Mouse (Mus musculus): ENCODE data around the gene Zfp990. TPM values are rescaled to one million over a fixed set of nuclear protein-coding genes. Genes with fewer than 3 reads are reported as not detected.
"Not testable (repeated sequence)": the region's sequence is repeated elsewhere in the genome, so short reads cannot be mapped to it uniquely, and the experiment has no call there.

Gene Zfp990
- total RNA-seq (2014; fragmentation: Nextera tagmentation) (not detected in 2 replicates), total RNA-seq (2017) (0.11 and 0.70 TPM in 2 replicates)

- ATAC-seq (replicated peaks; ENCODE audit: low FRiP score, low TSS enrichment, poor library complexity, severe bottlenecking) = not testable (repeated sequence)
Measured at GRCm38 (mm10) chr4:145510459-145510858, at the start of gene Zfp990. Zfp990 (plus strand) TSS chr4:145510759.

GRCm38 (mm10) chr4:145463553-145464253 is 46.9 kb upstream of the Zfp990 start:
- ATAC-seq (replicated peaks; ENCODE audit: low FRiP score, low TSS enrichment, poor library complexity, severe bottlenecking) = 0 out of 2 replicates have a peak, but pooled peaks have one; percentile 47

- ATAC-seq (replicated peaks; ENCODE audit: low FRiP score, low TSS enrichment, poor library complexity, severe bottlenecking) = 0 out of 2 replicates have a peak, but pooled peaks have one; percentile 37
Measured at GRCm38 (mm10) chr4:145478128-145478527, 32.4 kb upstream of the Zfp990 start.

GRCm38 (mm10) chr4:145480699-145481098 is 29.9 kb upstream of the Zfp990 start:
- not testable (repeated sequence) for ATAC-seq (replicated peaks; ENCODE audit: low FRiP score, low TSS enrichment, poor library complexity, severe bottlenecking)

GRCm38 (mm10) chr4:145489396-145489795 is 21.2 kb upstream of the Zfp990 start:
- no peak for ATAC-seq (replicated peaks; ENCODE audit: low FRiP score, low TSS enrichment, poor library complexity, severe bottlenecking)

GRCm38 (mm10) chr4:145492132-145492531 is 18.4 kb upstream of the Zfp990 start:
- ATAC-seq (replicated peaks; ENCODE audit: low FRiP score, low TSS enrichment, poor library complexity, severe bottlenecking) = no peak

GRCm38 (mm10) chr4:145493316-145493715 is 17.2 kb upstream of the Zfp990 start:
- ATAC-seq (replicated peaks; ENCODE audit: low FRiP score, low TSS enrichment, poor library complexity, severe bottlenecking) = not testable (repeated sequence)

GRCm38 (mm10) chr4:145514637-145515036 is 4.1 kb downstream of the Zfp990 start:
- ATAC-seq (replicated peaks; ENCODE audit: low FRiP score, low TSS enrichment, poor library complexity, severe bottlenecking) = not testable (repeated sequence)

DNA sequence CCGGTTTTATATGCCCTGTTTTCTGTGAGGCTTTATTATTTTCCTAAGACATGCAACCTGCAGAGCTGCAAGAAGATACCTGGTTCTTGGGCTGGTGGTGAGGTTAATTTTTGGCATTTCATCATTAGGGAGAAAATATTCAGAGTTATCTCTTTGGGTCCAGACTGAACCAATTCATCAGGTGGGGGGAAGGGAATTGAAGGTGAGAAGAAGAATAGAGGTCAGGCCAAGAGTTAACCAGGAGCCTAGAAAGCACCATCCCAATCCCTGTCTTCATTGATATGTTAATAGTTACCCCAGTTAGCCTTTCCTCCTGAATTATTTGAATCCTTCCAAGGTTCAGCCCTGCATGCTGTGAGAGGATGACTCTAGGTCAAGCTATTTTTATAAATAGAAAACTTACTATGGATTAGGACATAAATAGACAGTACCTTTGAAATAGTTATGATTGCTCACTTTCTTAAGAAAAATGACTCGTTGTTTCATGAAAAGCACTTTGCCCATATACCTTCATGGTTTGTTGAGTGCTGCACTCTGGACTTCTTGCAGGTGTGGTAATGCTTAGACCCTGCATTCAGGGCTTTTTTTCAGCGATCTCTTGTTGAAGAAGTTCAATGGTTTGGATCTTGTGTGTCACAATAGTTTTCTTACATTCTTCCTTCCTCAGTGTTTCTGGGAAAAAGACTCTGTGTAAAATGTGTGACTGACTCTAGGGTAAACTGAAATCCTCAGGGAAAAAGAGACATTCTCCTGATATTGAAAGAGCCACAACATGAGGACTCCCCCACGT is 5.4 kb downstream of the Zfp990 start:
- not testable (repeated sequence) for ATAC-seq (replicated peaks; ENCODE audit: low FRiP score, low TSS enrichment, poor library complexity, severe bottlenecking)

GRCm38 (mm10) chr4:145517391-145517790 is 6.8 kb downstream of the Zfp990 start:
- not testable (repeated sequence) for ATAC-seq (replicated peaks; ENCODE audit: low FRiP score, low TSS enrichment, poor library complexity, severe bottlenecking)

GRCm38 (mm10) chr4:145543861-145544260 is 33.3 kb downstream of the Zfp990 start:
- not testable (repeated sequence) for ATAC-seq (replicated peaks; ENCODE audit: low FRiP score, low TSS enrichment, poor library complexity, severe bottlenecking)

- ATAC-seq (replicated peaks; ENCODE audit: low FRiP score, low TSS enrichment, poor library complexity, severe bottlenecking) = not testable (repeated sequence)
Measured at GRCm38 (mm10) chr4:145545106-145545505, 34.5 kb downstream of the Zfp990 start.

DNA sequence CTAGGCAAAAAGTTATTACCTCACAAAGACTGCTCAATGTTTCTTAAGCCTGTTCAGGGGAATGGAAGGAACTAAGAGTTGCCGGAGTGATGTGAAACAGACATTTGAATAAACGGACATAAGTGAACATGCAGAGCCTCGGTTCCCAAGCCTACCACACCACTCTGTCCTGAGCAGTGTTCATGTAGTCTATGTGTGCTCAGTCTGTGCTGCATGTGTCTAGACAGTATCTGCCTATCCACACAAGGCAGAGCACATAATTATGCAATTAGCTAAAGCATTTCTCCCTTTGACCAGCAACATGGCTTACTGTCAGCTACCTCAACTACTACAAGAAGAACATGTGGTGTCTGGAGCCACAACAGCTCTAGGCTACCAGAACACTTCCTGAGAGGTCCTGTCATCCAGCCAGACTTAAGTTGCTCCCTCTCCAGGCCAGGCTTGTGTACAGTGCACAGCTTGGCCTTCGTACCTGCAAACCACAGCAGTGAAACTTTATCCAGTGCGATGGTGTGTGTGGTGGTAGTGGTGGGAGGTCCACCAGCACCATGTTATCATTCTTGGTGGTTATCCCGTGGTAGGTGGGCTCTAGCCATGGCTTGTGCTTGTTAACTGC is 35.3 kb downstream of the Zfp990 start:
- ATAC-seq (replicated peaks; ENCODE audit: low FRiP score, low TSS enrichment, poor library complexity, severe bottlenecking) = peak; percentile 59

GRCm38 (mm10) chr4:145546477-145546876 is 35.9 kb downstream of the Zfp990 start:
- not testable (repeated sequence) for ATAC-seq (replicated peaks; ENCODE audit: low FRiP score, low TSS enrichment, poor library complexity, severe bottlenecking)

- ATAC-seq (replicated peaks; ENCODE audit: low FRiP score, low TSS enrichment, poor library complexity, severe bottlenecking) = no peak
Measured at GRCm38 (mm10) chr4:145556680-145557079, 46.1 kb downstream of the Zfp990 start.

- ATAC-seq (replicated peaks; ENCODE audit: low FRiP score, low TSS enrichment, poor library complexity, severe bottlenecking) = peak; percentile 30; the same call in 1 of the 2 replicates
Measured at GRCm38 (mm10) chr4:145559505-145560099, 49.0 kb downstream of the Zfp990 start.

- ATAC-seq (replicated peaks; ENCODE audit: low FRiP score, low TSS enrichment, poor library complexity, severe bottlenecking) = peak; percentile 79; the same call in 1 of the 2 replicates
Measured at GRCm38 (mm10) chr4:145564111-145564821, 53.7 kb downstream of the Zfp990 start.

DNA sequence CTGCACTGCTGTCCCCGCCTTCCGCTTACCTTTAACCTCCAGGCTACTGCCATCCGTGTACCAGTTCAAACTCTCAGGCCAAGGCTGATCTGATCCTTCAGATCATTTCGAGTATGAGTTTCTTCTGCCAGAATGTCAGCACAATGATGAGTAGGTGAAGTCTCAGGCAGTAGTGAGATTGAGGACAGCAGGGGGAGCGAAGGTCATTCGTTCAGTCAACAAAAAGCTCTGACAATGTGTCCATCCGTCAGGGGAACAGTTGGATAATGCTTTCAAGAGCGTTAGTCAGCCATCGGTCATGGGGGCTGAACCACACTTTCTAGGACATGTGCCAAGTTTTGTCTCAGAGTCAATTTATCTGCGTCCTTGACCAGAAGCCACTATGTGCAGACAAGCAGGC is 59.9 kb downstream of the Zfp990 start:
- not testable (repeated sequence) for ATAC-seq (replicated peaks; ENCODE audit: low FRiP score, low TSS enrichment, poor library complexity, severe bottlenecking)

GRCm38 (mm10) chr4:145576623-145577022 is 66.1 kb downstream of the Zfp990 start:
- not testable (repeated sequence) for ATAC-seq (replicated peaks; ENCODE audit: low FRiP score, low TSS enrichment, poor library complexity, severe bottlenecking)

Measured in megakaryocyte-erythroid progenitor cell, adult 5-6 weeks (primary cell).